Mouse (Mus musculus) myocyte (in vitro differentiated cells): ENCODE results near the gene Aox2.

Experiments
- E2F4 ChIP-seq: IDR thresholded peaks from one replicate; pipeline ENCODE4 v1.6.1; 2011; ENCODE audit warnings: mild to moderate bottlenecking, control low read depth, moderate library complexity; ENCODE audit not compliant: insufficient read depth
- MAX ChIP-seq: IDR thresholded peaks from one replicate; pipeline ENCODE4 v1.6.1; 2011; ENCODE audit warnings: low read depth, mild to moderate bottlenecking, control low read depth
- MYOD1 ChIP-seq, 3 experiments: IDR thresholded peaks; one replicate each; pipeline ENCODE4 v1.6.1; 2011; ENCODE audit warnings: control low read depth in 2 of 3, low read depth in 2 of 3, mild to moderate bottlenecking in 2 of 3, moderate library complexity in 1 of 3; ENCODE audit not compliant: insufficient read length in 2 of 3, control insufficient read depth in 1 of 3
- MYOG ChIP-seq, 3 experiments: IDR thresholded peaks; one replicate each; pipeline ENCODE4 v1.6.1; 2011; ENCODE audit warnings: control low read depth in 2 of 3, low read depth in 2 of 3, mild to moderate bottlenecking in 2 of 3; ENCODE audit not compliant: insufficient read length in 2 of 3, control insufficient read depth in 1 of 3, insufficient read depth in 1 of 3
- POLR2A ChIP-seq: IDR thresholded peaks from one replicate; pipeline ENCODE4 v1.6.1; 2011; ENCODE audit warnings: low read depth, mild to moderate bottlenecking, control low read depth, moderate library complexity; ENCODE audit not compliant: insufficient read length
- POLR2AphosphoS2 ChIP-seq: IDR thresholded peaks from one replicate; pipeline ENCODE4 v1.6.1; 2011; ENCODE audit warnings: low read depth, control low read depth; ENCODE audit not compliant: insufficient read length
- REST ChIP-seq: IDR thresholded peaks from one replicate; pipeline ENCODE4 v1.6.1; 2011; ENCODE audit warnings: mild to moderate bottlenecking, control low read depth, moderate library complexity; ENCODE audit not compliant: insufficient read depth, insufficient read length
- SRF ChIP-seq: IDR thresholded peaks from one replicate; pipeline ENCODE4 v1.6.1; 2011; ENCODE audit warnings: low read depth; ENCODE audit not compliant: control insufficient read depth, insufficient read length
- TCF12 ChIP-seq: IDR thresholded peaks from one replicate; pipeline ENCODE4 v1.6.1; 2011; ENCODE audit warnings: mild to moderate bottlenecking, control low read depth; ENCODE audit not compliant: poor library complexity, insufficient read depth, severe bottlenecking
- TCF3 ChIP-seq: IDR thresholded peaks from one replicate; pipeline ENCODE4 v1.6.1; 2011; ENCODE audit warnings: low read depth, control low read depth; ENCODE audit not compliant: insufficient read length
- USF1 ChIP-seq: IDR thresholded peaks from one replicate; pipeline ENCODE4 v1.6.1; 2011; ENCODE audit warnings: low read depth, mild to moderate bottlenecking, control low read depth, moderate library complexity

GRCm38 (mm10) chr1:58228916-58229315 is 49.2 kb upstream of the Aox2 start:
- no peak for TF ChIP-seq POLR2A
- no peak for TF ChIP-seq MAX
- no peak for TF ChIP-seq TCF12
- no peak for TF ChIP-seq USF1
- TF ChIP-seq MYOD1 (IDR thresholded peaks at IDR 0.05; ENCODE audit: control insufficient read depth in 1 of 3, insufficient read length in 2 of 3, low read depth in 2 of 3) = no peak
- TF ChIP-seq MYOG (IDR thresholded peaks at IDR 0.05; ENCODE audit: control insufficient read depth in 1 of 3, insufficient read depth in 1 of 3, insufficient read length in 2 of 3, low read depth in 2 of 3) = no peak
- no peak for TF ChIP-seq REST
- TF ChIP-seq POLR2AphosphoS2 = no peak
- TF ChIP-seq TCF3 = no peak
- TF ChIP-seq E2F4 = no peak
- TF ChIP-seq SRF = no peak
